Mouse (Mus musculus) MEL (cell line): ENCODE results near the gene Emsy. TPM values are rescaled to one million over a fixed set of nuclear protein-coding genes. Genes with fewer than 3 reads are reported as not detected.
A peak's percentile ranks its signal among the peaks of the same experiment; 100 is the strongest.

ENCODE experiments used
- DNase-seq: peaks from one replicate; pipeline ENCODE4 v3.0.0; 2011; ENCODE audit warnings: low read depth, low spot score
- H3K27ac ChIP-seq: 2 replicates; pipeline ENCODE4 v1.5.1; 2012; ENCODE audit warnings: low read depth, mild to moderate bottlenecking, control low read depth, low read length, moderate library complexity; ENCODE audit not compliant: control insufficient read depth
- H3K27me3 ChIP-seq, 2 experiments: fragments of 150-350 bp in 1 of 2; sonication (generic) in 1 of 2; 2 replicates each; pipeline ENCODE4 v1.6.1; 2012; ENCODE audit warnings: low read length in 2 of 2, mild to moderate bottlenecking in 2 of 2, improper control_type of control experiment in 1 of 2, moderate library complexity in 1 of 2; ENCODE audit not compliant: insufficient read depth in 2 of 2, control insufficient read depth in 1 of 2
- H3K36me3 ChIP-seq, 2 experiments: 2 replicates each; pipeline ENCODE4 v1.6.1; 2012 to 2014; ENCODE audit warnings: low read length in 2 of 2, improper control_type of control experiment in 1 of 2, inconsistent platforms in 1 of 2, mild to moderate bottlenecking in 1 of 2; ENCODE audit not compliant: insufficient read depth in 2 of 2, control insufficient read depth in 1 of 2
- H3K4me1 ChIP-seq, 2 experiments: fragments of 150-350 bp in 1 of 2; sonication (generic) in 1 of 2; 2 replicates each; pipeline ENCODE4 v1.6.1; 2012; ENCODE audit warnings: low read length in 2 of 2, improper control_type of control experiment in 1 of 2, mild to moderate bottlenecking in 1 of 2; ENCODE audit not compliant: insufficient read depth in 2 of 2, control insufficient read depth in 1 of 2
- H3K4me3 ChIP-seq, 2 experiments: fragments of 150-350 bp in 1 of 2; sonication (generic) in 1 of 2; 2 replicates each; pipeline ENCODE4 v1.5.1; 2012; ENCODE audit warnings: low read depth in 2 of 2, low read length in 2 of 2, mild to moderate bottlenecking in 2 of 2, moderate library complexity in 2 of 2, control low read depth in 1 of 2, improper control_type of control experiment in 1 of 2; ENCODE audit not compliant: control insufficient read depth in 1 of 2, insufficient read depth in 1 of 2
- H3K79me2 ChIP-seq: 2 replicates; pipeline ENCODE4 v1.6.1; 2012; ENCODE audit warnings: mild to moderate bottlenecking, low read length, moderate library complexity; ENCODE audit not compliant: control insufficient read depth, poor library complexity, insufficient read depth
- H3K9ac ChIP-seq: 2 replicates; pipeline ENCODE4 v1.6.1; 2012; ENCODE audit warnings: low read depth, mild to moderate bottlenecking, control low read depth, low read length, moderate library complexity; ENCODE audit not compliant: control insufficient read depth, poor library complexity, severe bottlenecking
- H3K9me3 ChIP-seq: fragments of 150-350 bp; sonication (generic); replicated peaks from 2 replicates; pipeline ENCODE4 v1.6.1; 2012; ENCODE audit warnings: mild to moderate bottlenecking, low read length, improper control_type of control experiment, moderate library complexity; ENCODE audit not compliant: insufficient read depth
- BHLHE40 ChIP-seq: IDR thresholded peaks from 2 replicates; pipeline ENCODE4 v1.6.1; 2012; ENCODE audit warnings: low read depth, mild to moderate bottlenecking, inconsistent platforms, low read length, improper control_type of control experiment, borderline replicate concordance
- CHD1 ChIP-seq: IDR thresholded peaks from 2 replicates; pipeline ENCODE4 v1.6.1; 2012; ENCODE audit warnings: low read depth, mild to moderate bottlenecking, inconsistent platforms, low read length, improper control_type of control experiment
- CTCF ChIP-seq, 3 experiments: IDR thresholded peaks in 2 of 3; conservative IDR thresholded peaks in 1 of 3; 2 replicates each; pipeline ENCODE4 v1.5.1; 2011 to 2012; ENCODE audit warnings: low read length in 3 of 3, low read depth in 2 of 3, mild to moderate bottlenecking in 2 of 3, improper control_type of control experiment in 1 of 3, inconsistent platforms in 1 of 3, mixed read lengths in 1 of 3, moderate library complexity in 1 of 3; ENCODE audit not compliant: control insufficient read depth in 1 of 3, insufficient read depth in 1 of 3, poor library complexity in 1 of 3, severe bottlenecking in 1 of 3
- E2F4 ChIP-seq: IDR thresholded peaks from 2 replicates; pipeline ENCODE4 v1.6.1; 2011; ENCODE audit warnings: low read depth, low read length, improper control_type of control experiment, borderline replicate concordance
- HCFC1 ChIP-seq: IDR thresholded peaks from 2 replicates; pipeline ENCODE4 v1.6.1; 2012; ENCODE audit warnings: low read depth, mild to moderate bottlenecking, inconsistent platforms, low read length, improper control_type of control experiment, moderate library complexity
- MAX ChIP-seq: IDR thresholded peaks from 2 replicates; pipeline ENCODE4 v1.6.1; 2011; ENCODE audit warnings: low read length, improper control_type of control experiment
- MAZ ChIP-seq: IDR thresholded peaks from 2 replicates; pipeline ENCODE4 v1.6.1; 2012; ENCODE audit warnings: low read depth, mild to moderate bottlenecking, inconsistent platforms, low read length, improper control_type of control experiment
- NELFE ChIP-seq: IDR thresholded peaks from 2 replicates; pipeline ENCODE4 v1.6.1; 2011; ENCODE audit warnings: low read depth, low read length, improper control_type of control experiment
- NRF1 ChIP-seq: IDR thresholded peaks from 2 replicates; pipeline ENCODE4 v1.6.1; 2014; ENCODE audit warnings: low read depth, mild to moderate bottlenecking, inconsistent platforms, low read length, improper control_type of control experiment, moderate library complexity; ENCODE audit not compliant: poor library complexity, insufficient read depth, severe bottlenecking
- POLR2AphosphoS2 ChIP-seq: IDR thresholded peaks from 2 replicates; pipeline ENCODE4 v1.6.1; 2011; ENCODE audit warnings: low read length, improper control_type of control experiment
- USF2 ChIP-seq, 2 experiments: IDR thresholded peaks; 2 replicates each; pipeline ENCODE4 v1.6.1; 2011 to 2012; ENCODE audit warnings: improper control_type of control experiment in 2 of 2, low read length in 2 of 2, borderline replicate concordance in 1 of 2, inconsistent platforms in 1 of 2, low read depth in 1 of 2, mild to moderate bottlenecking in 1 of 2; ENCODE audit not compliant: insufficient read depth in 1 of 2
- ZC3H11A ChIP-seq: IDR thresholded peaks from 2 replicates; pipeline ENCODE4 v1.6.1; 2012; ENCODE audit warnings: low read depth, mild to moderate bottlenecking, inconsistent platforms, low read length, improper control_type of control experiment
- ZNF384 ChIP-seq: IDR thresholded peaks from 2 replicates; pipeline ENCODE4 v1.6.1; 2012; ENCODE audit warnings: low read depth, mild to moderate bottlenecking, inconsistent platforms, low read length, improper control_type of control experiment
- polyA plus RNA-seq, 2 experiments: library from polyadenylated mRNA; stranded (reverse) in 1 of 2; unstranded in 1 of 2; fragments of >175 nt in 1 of 2; fragments of >200 nt in 1 of 2; gene quantifications; 2 replicates each; pipeline versions ENCODE4 v1.2.1 to v1.2.4; 2012; ENCODE audit warnings: low replicate concordance in 2 of 2, low read depth in 1 of 2; ENCODE audit not compliant: insufficient read length in 2 of 2, insufficient read depth in 1 of 2, missing spikeins in 1 of 2
- total RNA-seq: library from RNA; depleted of rRNA; stranded (reverse); fragments of 300-350 nt; gene quantifications from 2 replicates; pipeline ENCODE4 v1.2.3, GENCODE M21; 2012

Gene Emsy
- total and polyA plus RNA-seq, 3 experiments: 10.2 to 24.1 TPM; not detected in 1

GRCm38 (mm10) chr7:98702283-98703240, 46.0 kb upstream of the Emsy start, which contains the start of gene Thap12 (continued):
- TF ChIP-seq NELFE: peak; percentile 94
- no peak for TF ChIP-seq USF2 (IDR thresholded peaks at IDR 0.05; ENCODE audit: borderline replicate concordance in 1 of 2, insufficient read depth in 1 of 2, low read depth in 1 of 2, low read length in 2 of 2)
- TF ChIP-seq ZC3H11A: no peak
- TF ChIP-seq CTCF (IDR thresholded peaks at IDR 0.05 in 2 of 3, conservative IDR thresholded peaks at IDR 0.05 in 1 of 3; ENCODE audit: control insufficient read depth in 1 of 3, insufficient read depth in 1 of 3, low read depth in 2 of 3, low read length in 3 of 3, poor library complexity in 1 of 3, severe bottlenecking in 1 of 3): peak; percentile 15 to 66 (median 62); a peak in 5 of 6 replicates
- TF ChIP-seq, all 39 proteins: peak for 15

GRCm38 (mm10) chr7:98701771-98702170, 45.2 kb upstream of the Emsy start:
- Histone ChIP-seq H3K4me3 (peak overlapping the region; percentile 78 to 80), H3K4me1 (peaks cover 2 to 3% of the 10 kb centered on the region in 2 experiments), H3K27me3 (no peaks in the 10 kb centered on the region), H3K27ac (peak overlapping the region; percentile 93), H3K9ac (peak overlapping the region; percentile 86), H3K79me2 (peaks cover 33% of the 10 kb centered on the region), H3K9me3 (no peaks in the 10 kb centered on the region), H3K36me3 (peaks cover 2 to 19% of the 10 kb centered on the region in 2 experiments; a peak in 3 of 4 replicates)
- DNase-seq: peak; percentile 59
- TF ChIP-seq E2F4 (no peak), CHD1 (no peak), NRF1 (peak; percentile 46; the same call in 1 of the 2 replicates), HCFC1 (no peak), NELFE (peak; percentile 14; the same call in 1 of the 2 replicates)

- no peaks in the 10 kb centered on the region for H3K9me3 ChIP-seq
- H3K9ac ChIP-seq: no peak overlapping the region
- H3K27ac ChIP-seq: no peak overlapping the region
- H3K79me2 ChIP-seq: peaks cover 6% of the 10 kb centered on the region
- no peak for DNase-seq
- H3K27me3 ChIP-seq: no peaks in the 10 kb centered on the region
- peaks cover 0 to 6% of the 10 kb centered on the region in 2 experiments; a peak in 2 of 4 replicates for H3K36me3 ChIP-seq
- TF ChIP-seq MAZ: no peak
- TF ChIP-seq CHD1: no peak
- no peak for TF ChIP-seq BHLHE40
- TF ChIP-seq MAX: no peak
- TF ChIP-seq ZNF384: no peak
- no peak for TF ChIP-seq POLR2AphosphoS2
- peaks cover 0 to 6% of the 10 kb centered on the region in 2 experiments; a peak in 2 of 4 replicates for H3K4me1 ChIP-seq
- H3K4me3 ChIP-seq: no peak overlapping the region
These were observed 42.0 kb upstream of the Emsy start for GRCm38 (mm10) chr7:98698590-98698989.
